Mouse (Mus musculus) right cerebral cortex, postnatal 10 days (tissue): ENCODE measurements at regions not wholly inside any gene's neighbourhood (a gene's known extent, or its start where the extent isn't known, plus 50 kb on each side); places are given as distances from the start of the nearest gene placed in this dataset.
A peak's percentile ranks its signal among the peaks of the same experiment; 100 is the strongest.

Source experiments
- DNase-seq, 2 experiments: peaks; one replicate each; pipeline ENCODE4 v3.0.0; 2021; ENCODE audit warnings: low spot score in 2 of 2

GRCm38 (mm10) chr11:112979413-112979812 is 197.4 kb downstream of the Sox9 start:
- no peak for DNase-seq

GRCm38 (mm10) chr11:112982165-112982801 is 200.3 kb downstream of the Sox9 start:
- DNase-seq = peak; percentile 50 to 75

- peak; percentile 87 to 89 for DNase-seq
These were observed 201.0 kb downstream of the Sox9 start for GRCm38 (mm10) chr11:112982802-112983591.

- DNase-seq = no peak
These were observed 204.1 kb downstream of the Sox9 start for GRCm38 (mm10) chr11:112986029-112986573.

GRCm38 (mm10) chr11:112987782-112988181 is 205.8 kb downstream of the Sox9 start:
- DNase-seq = no peak

- peak; percentile 70 to 82 for DNase-seq
These were observed 206.9 kb downstream of the Sox9 start for GRCm38 (mm10) chr11:112988900-112989299.

GRCm38 (mm10) chr11:112989981-112990512 is 208.0 kb downstream of the Sox9 start:
- DNase-seq = no peak

- no peak for DNase-seq
These were observed 208.7 kb downstream of the Sox9 start for GRCm38 (mm10) chr11:112990751-112991150.

- DNase-seq = no peak
These were observed 209.8 kb downstream of the Sox9 start for GRCm38 (mm10) chr11:112991862-112992261.

- DNase-seq = no peak
These were observed 217.0 kb downstream of the Sox9 start for GRCm38 (mm10) chr11:112998777-112999583.

- no peak for DNase-seq
These were observed 219.0 kb downstream of the Sox9 start for GRCm38 (mm10) chr11:113001071-113001470.

GRCm38 (mm10) chr11:113005895-113006294 is 223.9 kb downstream of the Sox9 start:
- no peak for DNase-seq

- no peak for DNase-seq
These were observed 226.5 kb downstream of the Sox9 start for GRCm38 (mm10) chr11:113008521-113008920.

- DNase-seq = no peak
These were observed 227.4 kb downstream of the Sox9 start for GRCm38 (mm10) chr11:113009376-113009775.

- no peak for DNase-seq
These were observed 228.9 kb downstream of the Sox9 start for GRCm38 (mm10) chr11:113010906-113011305.

- DNase-seq = no peak
These were observed 232.4 kb downstream of the Sox9 start for GRCm38 (mm10) chr11:113014186-113015010.

- no peak for DNase-seq
These were observed 233.8 kb downstream of the Sox9 start for GRCm38 (mm10) chr11:113015686-113016304.

- peak; percentile 78 to 80 for DNase-seq
These were observed 235.0 kb downstream of the Sox9 start for GRCm38 (mm10) chr11:113016801-113017715.

- no peak for DNase-seq
These were observed 239.5 kb downstream of the Sox9 start for GRCm38 (mm10) chr11:113021533-113021932.
